Mouse (Mus musculus) CH12.LX (cell line): ENCODE measurements around the gene Hacl1. TPM values are rescaled to one million over a fixed set of nuclear protein-coding genes. Genes with fewer than 3 reads are reported as not detected.

Source experiments
- DNase-seq: peaks from one replicate; pipeline ENCODE4 v3.0.0-alpha.2; 2013; ENCODE audit errors: extremely low read depth
- H3K27ac ChIP-seq: 2 replicates; pipeline ENCODE4 v1.5.1; 2012; ENCODE audit warnings: low read depth, mild to moderate bottlenecking, control low read depth, moderate library complexity; ENCODE audit not compliant: insufficient read depth
- H3K27me3 ChIP-seq: replicated peaks from 2 replicates; pipeline ENCODE3; 2012; ENCODE audit warnings: inconsistent platforms
- H3K36me3 ChIP-seq, 2 experiments: replicated peaks in 1 of 2; 2 replicates each; pipeline versions ENCODE3 to v1.6.1; 2012; ENCODE audit warnings: inconsistent platforms in 1 of 2, low read length in 1 of 2, mild to moderate bottlenecking in 1 of 2, mixed read lengths in 1 of 2, moderate library complexity in 1 of 2; ENCODE audit not compliant: control insufficient read depth in 1 of 2, insufficient read depth in 1 of 2
- H3K4me1 ChIP-seq, 2 experiments: 2 replicates each; pipeline ENCODE4 v1.6.1; 2012; ENCODE audit warnings: inconsistent platforms in 1 of 2, moderate library complexity in 1 of 2; ENCODE audit not compliant: insufficient read depth in 2 of 2, control insufficient read depth in 1 of 2
- H3K4me2 ChIP-seq: 2 replicates; pipeline ENCODE4 v1.6.1; 2012; ENCODE audit warnings: low read depth, mild to moderate bottlenecking, control low read depth; ENCODE audit not compliant: poor library complexity, insufficient read depth, severe bottlenecking
- H3K4me3 ChIP-seq, 3 experiments: fragments of 150-350 bp in 1 of 3; sonication (generic) in 1 of 3; replicated peaks in 1 of 3; 2 replicates each; pipeline versions ENCODE3 to v1.5.1; 2011 to 2012; ENCODE audit warnings: low read depth in 2 of 3, low read length in 2 of 3, mild to moderate bottlenecking in 2 of 3, moderate library complexity in 2 of 3, control low read depth in 1 of 3, improper control_type of control experiment in 1 of 3, inconsistent platforms in 1 of 3, mixed read lengths in 1 of 3; ENCODE audit not compliant: poor library complexity in 1 of 3
- H3K79me2 ChIP-seq: replicated peaks from 2 replicates; pipeline ENCODE4 v1.6.1; 2012; ENCODE audit warnings: mild to moderate bottlenecking, moderate library complexity; ENCODE audit not compliant: control insufficient read depth, poor library complexity, insufficient read depth, severe bottlenecking; ENCODE audit errors: extremely low read depth
- H3K9ac ChIP-seq: 2 replicates; pipeline ENCODE4 v1.6.1; 2012; ENCODE audit warnings: low read depth, mild to moderate bottlenecking, control low read depth, moderate library complexity; ENCODE audit not compliant: insufficient read depth
- H3K9me3 ChIP-seq: replicated peaks from 2 replicates; pipeline ENCODE3; 2012; ENCODE audit warnings: low read length, inconsistent platforms, mixed read lengths
- BHLHE40 ChIP-seq: IDR thresholded peaks from 2 replicates; pipeline ENCODE4 v1.6.1; 2011; ENCODE audit warnings: mild to moderate bottlenecking, low read depth, low read length, improper control_type of control experiment
- CHD1 ChIP-seq: IDR thresholded peaks from 2 replicates; pipeline ENCODE4 v1.6.1; 2012; ENCODE audit warnings: low read depth, low read length, improper control_type of control experiment, inconsistent platforms
- CHD2 ChIP-seq: IDR thresholded peaks from 2 replicates; pipeline ENCODE4 v1.6.1; 2011; ENCODE audit warnings: low read length, improper control_type of control experiment
- CTCF ChIP-seq, 2 experiments: IDR thresholded peaks in 1 of 2; conservative IDR thresholded peaks in 1 of 2; 2 replicates each; pipeline ENCODE4 v1.5.1; 2011 to 2012; ENCODE audit warnings: low read depth in 2 of 2, low read length in 2 of 2, improper control_type of control experiment in 1 of 2, inconsistent platforms in 1 of 2, mild to moderate bottlenecking in 1 of 2, moderate library complexity in 1 of 2
- E2F4 ChIP-seq: IDR thresholded peaks from 2 replicates; pipeline ENCODE4 v1.6.1; 2011; ENCODE audit warnings: low read depth, low read length, improper control_type of control experiment; ENCODE audit not compliant: insufficient replicate concordance
- GABPA ChIP-seq: IDR thresholded peaks from 2 replicates; pipeline ENCODE4 v1.6.1; 2012; ENCODE audit warnings: low read depth, low read length, improper control_type of control experiment, inconsistent platforms; ENCODE audit not compliant: insufficient replicate concordance
- HCFC1 ChIP-seq: IDR thresholded peaks from 2 replicates; pipeline ENCODE4 v1.6.1; 2012; ENCODE audit warnings: low read depth, mild to moderate bottlenecking, inconsistent platforms, low read length, improper control_type of control experiment
- IRF4 ChIP-seq: IDR thresholded peaks from 2 replicates; pipeline ENCODE4 v1.6.1; 2014; ENCODE audit warnings: low read depth, mild to moderate bottlenecking, inconsistent platforms, low read length, improper control_type of control experiment
- JUN ChIP-seq: IDR thresholded peaks from 2 replicates; pipeline ENCODE4 v1.6.1; 2011; ENCODE audit warnings: low read depth, mild to moderate bottlenecking, low read length, improper control_type of control experiment, moderate library complexity; ENCODE audit not compliant: insufficient read depth
- KAT2A ChIP-seq: IDR thresholded peaks from 2 replicates; pipeline ENCODE4 v1.6.1; 2012; ENCODE audit warnings: low read length, improper control_type of control experiment, inconsistent platforms; ENCODE audit not compliant: insufficient replicate concordance
- MAFK ChIP-seq: IDR thresholded peaks from 2 replicates; pipeline ENCODE4 v1.6.1; 2011; ENCODE audit warnings: low read length, improper control_type of control experiment; ENCODE audit not compliant: insufficient replicate concordance
- MAZ ChIP-seq: IDR thresholded peaks from 2 replicates; pipeline ENCODE4 v1.6.1; 2012; ENCODE audit warnings: low read depth, mild to moderate bottlenecking, inconsistent platforms, low read length, improper control_type of control experiment, moderate library complexity
- NELFE ChIP-seq: IDR thresholded peaks from 2 replicates; pipeline ENCODE4 v1.6.1; 2011; ENCODE audit warnings: low read depth, low read length, improper control_type of control experiment
- NRF1 ChIP-seq: IDR thresholded peaks from 2 replicates; pipeline ENCODE4 v1.6.1; 2014; ENCODE audit warnings: low read depth, mild to moderate bottlenecking, inconsistent platforms, low read length, improper control_type of control experiment, moderate library complexity
- PAX5 ChIP-seq: IDR thresholded peaks from 2 replicates; pipeline ENCODE4 v1.6.1; 2012; ENCODE audit warnings: low read length, inconsistent platforms, mixed read lengths
- POLR2AphosphoS2 ChIP-seq: IDR thresholded peaks from 2 replicates; pipeline ENCODE4 v1.6.1; 2011; ENCODE audit warnings: low read depth, low read length, improper control_type of control experiment
- RCOR1 ChIP-seq: conservative IDR thresholded peaks from 2 replicates; pipeline ENCODE4 v1.6.1; 2012; ENCODE audit warnings: low read depth, mild to moderate bottlenecking, inconsistent platforms, low read length, improper control_type of control experiment
- SIN3A ChIP-seq: IDR thresholded peaks from 2 replicates; pipeline ENCODE4 v1.6.1; 2012; ENCODE audit warnings: low read length, improper control_type of control experiment, inconsistent platforms
- UBTF ChIP-seq: IDR thresholded peaks from 2 replicates; pipeline ENCODE4 v1.6.1; 2012; ENCODE audit warnings: low read depth, mild to moderate bottlenecking, inconsistent platforms, low read length, improper control_type of control experiment, moderate library complexity
- USF1 ChIP-seq: IDR thresholded peaks from 2 replicates; pipeline ENCODE4 v1.6.1; 2014; ENCODE audit warnings: low read depth, mild to moderate bottlenecking, inconsistent platforms, low read length, improper control_type of control experiment
- USF2 ChIP-seq: conservative IDR thresholded peaks from 2 replicates; pipeline ENCODE4 v1.6.1; 2011; ENCODE audit warnings: low read depth, low read length, improper control_type of control experiment
- ZKSCAN1 ChIP-seq: IDR thresholded peaks from 2 replicates; pipeline ENCODE4 v1.6.1; 2012; ENCODE audit warnings: low read depth, inconsistent platforms, low read length, improper control_type of control experiment, borderline replicate concordance
- ZMIZ1 ChIP-seq: IDR thresholded peaks from 2 replicates; pipeline ENCODE4 v1.6.1; 2012; ENCODE audit warnings: low read depth, mild to moderate bottlenecking, inconsistent platforms, low read length, improper control_type of control experiment
- dilution Hi-C: fragments of 300-500 bp; cut with MboI; formaldehyde crosslinking; loops from 2 replicates; pipeline ENCODE4 v1.14.3; 2020; ENCODE audit warnings: low sequenced_read_pairs; ENCODE audit not compliant: extremely low pct_unique_long_range_greater_than_20kb, extremely low pct_ligation_motif_present
- in situ Hi-C: fragments of 300-500 bp; cut with MboI; formaldehyde crosslinking; loops from 3 replicates; pipeline ENCODE4 v1.14.3; 2019; ENCODE audit warnings: low sequenced_read_pairs, low pct_ligation_motif_present, low pct_unique_long_range_greater_than_20kb, mixed read lengths
- polyA plus RNA-seq: library from polyadenylated mRNA; unstranded; fragments of >175 nt; gene quantifications from 2 replicates; pipeline ENCODE4 v1.2.1, GENCODE M21; 2012; ENCODE audit warnings: low read depth; ENCODE audit not compliant: insufficient read length
- total RNA-seq, 2 experiments: library from RNA; depleted of rRNA; stranded (reverse); fragments of 300-350 nt in 1 of 2; fragments of >200 nt in 1 of 2; gene quantifications; 2 replicates each; pipeline ENCODE4 v1.2.3; 2012 to 2014

The Hacl1 gene
- total and polyA plus RNA-seq, 3 experiments = 13.6 to 22.6 (median 20.2) TPM

GRCm38 (mm10) chr14:31575866-31576265, 65.2 kb downstream of the Hacl1 start:
- no peak overlapping the region for H3K9ac ChIP-seq
- peaks cover 4% of the 10 kb centered on the region for H3K27me3 ChIP-seq
- DNase-seq = no peak
- H3K27ac ChIP-seq = no peak overlapping the region
- dilution Hi-C loops (no loop called here), in situ Hi-C loops (no loop called here)
- peaks cover 0 to 31% of the 10 kb centered on the region in 2 experiments; a peak in 3 of 4 replicates for H3K4me1 ChIP-seq
- no peaks in the 10 kb centered on the region for H3K79me2 ChIP-seq
- no peak overlapping the region for H3K4me2 ChIP-seq
- H3K36me3 ChIP-seq = peaks cover 0 to under 1% of the 10 kb centered on the region in 2 experiments
- no peak for TF ChIP-seq JUN
- no peak for TF ChIP-seq IRF4
- no peak for TF ChIP-seq RCOR1
- TF ChIP-seq ZMIZ1 = no peak
- no peak for TF ChIP-seq BHLHE40
- no peak for TF ChIP-seq CHD2
- TF ChIP-seq KAT2A = no peak
- H3K9me3 ChIP-seq = peaks cover 1% of the 10 kb centered on the region
- no peak overlapping the region for H3K4me3 ChIP-seq

- peaks cover 2 to 38% of the 10 kb centered on the region in 2 experiments; a peak in 3 of 4 replicates for H3K4me1 ChIP-seq
- no peaks in the 10 kb centered on the region for H3K9me3 ChIP-seq
- no peak overlapping the region for H3K4me2 ChIP-seq
- no peak overlapping the region for H3K9ac ChIP-seq
- no peak for TF ChIP-seq ZMIZ1
- TF ChIP-seq JUN = no peak
- no peak for TF ChIP-seq E2F4
- no peak for TF ChIP-seq PAX5
- no peak for TF ChIP-seq GABPA
- no peak for TF ChIP-seq BHLHE40
- no peak for TF ChIP-seq CHD1
- no peak for TF ChIP-seq SIN3A
- TF ChIP-seq HCFC1 = no peak
- no peak for TF ChIP-seq IRF4
- TF ChIP-seq NELFE = no peak
- no peak for TF ChIP-seq MAZ
- no peak for TF ChIP-seq UBTF
- no peak for TF ChIP-seq USF1
- no peak for TF ChIP-seq NRF1
- TF ChIP-seq MAFK = no peak
- no peak for TF ChIP-seq ZKSCAN1
- no peak for TF ChIP-seq USF2
- TF ChIP-seq POLR2AphosphoS2 = no peak
- no peak for TF ChIP-seq CTCF (conservative IDR thresholded peaks at IDR 0.05 in 1 of 2, IDR thresholded peaks at IDR 0.05 in 1 of 2; ENCODE audit: low read depth in 2 of 2, low read length in 2 of 2)
- no peak overlapping the region for H3K27ac ChIP-seq
- in situ Hi-C loops = no loop called here
- H3K27me3 ChIP-seq = peaks cover 4% of the 10 kb centered on the region
- DNase-seq = no peak
- dilution Hi-C loops = no loop called here
- no peaks in the 10 kb centered on the region for H3K79me2 ChIP-seq
- H3K4me3 ChIP-seq = no peak overlapping the region
- no peaks in the 10 kb centered on the region for H3K36me3 ChIP-seq
Observed at GRCm38 (mm10) chr14:31574903-31575665, 66.0 kb downstream of the Hacl1 start.
